Mouse (Mus musculus) lung, postnatal 0 days (tissue): Measurements from ENCODE around the gene Acbd6. TPM values are rescaled to one million over a fixed set of nuclear protein-coding genes. Genes with fewer than 3 reads are reported as not detected.

ENCODE experiments used
- ATAC-seq: fragments of 200-750 bp; cut with Nextera tagmentation; 2 replicates; pipeline ENCODE4 v1.8.0; 2017; ENCODE audit warnings: moderate library complexity
- DNase-seq: peaks from one replicate; pipeline ENCODE4 v3.0.0-alpha.2; 2016; ENCODE audit warnings: low spot score
- H3K27ac ChIP-seq: fragments of 300-500 bp; sonication (generic); 2 replicates; pipeline ENCODE4 v1.5.1; 2014; ENCODE audit warnings: antibody characterized with exemption, mild to moderate bottlenecking, low read length, mixed read lengths
- H3K27me3 ChIP-seq: fragments of 300-500 bp; sonication (generic); replicated peaks from 2 replicates; pipeline ENCODE4 v1.6.1; 2014; ENCODE audit warnings: low read length, mixed read lengths; ENCODE audit not compliant: insufficient read depth
- H3K36me3 ChIP-seq: fragments of 300-500 bp; sonication (generic); 2 replicates; pipeline ENCODE4 v1.6.1; 2014; ENCODE audit warnings: low read length, mixed read lengths; ENCODE audit not compliant: insufficient read depth
- H3K4me1 ChIP-seq: fragments of 300-500 bp; sonication (generic); 2 replicates; pipeline ENCODE4 v1.6.1; 2014; ENCODE audit warnings: antibody characterized with exemption, low read depth, low read length, mixed read lengths; ENCODE audit not compliant: insufficient read depth
- H3K4me2 ChIP-seq: fragments of 300-500 bp; sonication (generic); replicated peaks from 2 replicates; pipeline ENCODE4 v1.6.1; 2014; ENCODE audit warnings: low read depth, mild to moderate bottlenecking, low read length, moderate library complexity, mixed read lengths
- H3K4me3 ChIP-seq: fragments of 300-500 bp; sonication (generic); 2 replicates; pipeline ENCODE4 v1.5.1; 2014; ENCODE audit warnings: low read depth, low read length
- H3K9ac ChIP-seq: fragments of 300-500 bp; sonication (generic); replicated peaks from 2 replicates; pipeline ENCODE4 v1.6.1; 2014; ENCODE audit warnings: low read depth, mild to moderate bottlenecking
- H3K9me3 ChIP-seq: fragments of 300-500 bp; sonication (generic); 2 replicates; pipeline ENCODE4 v1.6.1; 2016; ENCODE audit warnings: low read length, mixed read lengths
- CTCF ChIP-seq: IDR thresholded peaks from 2 replicates; pipeline ENCODE4 v1.5.1; 2016; ENCODE audit warnings: antibody characterized with exemption, mild to moderate bottlenecking
- EP300 ChIP-seq: IDR thresholded peaks from 2 replicates; pipeline ENCODE4 v1.6.1; 2016; ENCODE audit warnings: antibody characterized with exemption, mild to moderate bottlenecking, control low read depth
- WGBS: fragments of 180-500 bp; shearing (Covaris S2); extraction: QIAGEN DNeasy Blood & Tissue Kit; methylation state at CpG from one replicate; pipeline ENCODE4 v1.1.7; 2014; 5-methylcytosine and 5-hydroxymethylcytosine counted together
- polyA plus RNA-seq: library from polyadenylated mRNA; unstranded; fragments of >200 nt; fragmentation: Nextera tagmentation; extraction: Ambion mirVana; gene quantifications from 2 replicates; pipeline ENCODE4 v1.2.1, GENCODE M21; 2015

Acbd6 gene
- polyA plus RNA-seq, 1 experiment from 2014 or later = 57.6 TPM

DNA sequence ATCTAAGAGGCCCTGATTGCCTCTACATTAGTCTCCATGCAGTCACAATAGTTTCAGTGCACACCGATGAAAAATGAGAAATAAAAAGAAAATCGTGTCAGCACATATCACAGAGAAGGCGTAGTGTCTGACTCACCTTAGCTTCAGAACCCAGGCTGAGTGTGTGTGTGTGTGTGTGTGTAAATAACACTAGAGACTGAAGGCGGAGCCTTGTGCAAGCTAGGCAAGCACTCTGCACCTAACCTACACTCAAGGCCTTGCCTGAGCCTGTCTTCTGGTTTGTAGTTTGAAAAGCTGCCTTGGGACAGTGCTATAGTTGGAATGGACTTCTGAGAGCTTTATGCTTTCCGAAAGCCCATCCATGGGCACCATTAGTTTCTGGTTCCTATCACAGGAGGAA, 131.6 kb downstream of the Acbd6 start:
- Histone ChIP-seq H3K4me2 (no peak overlapping the region), H3K36me3 (no peaks in the 10 kb centered on the region), H3K9ac (no peak overlapping the region), H3K9me3 (no peaks in the 10 kb centered on the region), H3K4me1 (no peaks in the 10 kb centered on the region), H3K27ac (no peak overlapping the region), H3K27me3 (no peaks in the 10 kb centered on the region), H3K4me3 (no peak overlapping the region)
- ATAC-seq = peak; percentile 84
- no peak for TF ChIP-seq CTCF
- TF ChIP-seq EP300 = no peak
- DNase-seq = peak; percentile 61
- 70% methylated on average over 5 of the region's 5 CpGs for WGBS

DNA sequence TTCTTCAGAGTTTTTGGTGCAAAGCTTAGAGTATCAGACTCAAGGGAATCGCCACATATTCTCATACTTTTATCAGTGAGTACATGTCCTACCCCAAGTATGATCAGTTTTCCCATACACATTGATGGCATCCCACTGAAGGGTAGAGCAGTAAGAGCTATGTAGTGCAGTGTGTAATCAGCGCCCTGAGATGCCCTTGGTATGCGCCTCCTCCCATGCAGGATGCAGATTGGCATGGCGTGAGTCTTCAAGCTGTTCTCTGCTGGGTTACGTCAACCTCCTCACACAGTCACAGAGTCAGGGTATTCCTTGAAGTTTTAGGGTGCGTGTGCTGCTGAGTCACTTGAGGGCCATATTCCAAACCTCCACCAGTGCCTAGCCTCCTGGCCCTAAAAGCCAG, 134.3 kb downstream of the Acbd6 start:
- H3K36me3 ChIP-seq = no peaks in the 10 kb centered on the region
- no peaks in the 10 kb centered on the region for H3K9me3 ChIP-seq
- H3K4me1 ChIP-seq = no peaks in the 10 kb centered on the region
- no peak for TF ChIP-seq EP300
- TF ChIP-seq CTCF = no peak
- WGBS = 84% methylated on average over 6 of the region's 6 CpGs
- no peak overlapping the region for H3K9ac ChIP-seq
- H3K4me3 ChIP-seq = no peak overlapping the region
- DNase-seq (peak; percentile 7), ATAC-seq (no peak)
- no peak overlapping the region for H3K27ac ChIP-seq
- no peaks in the 10 kb centered on the region for H3K27me3 ChIP-seq
- no peak overlapping the region for H3K4me2 ChIP-seq

DNA sequence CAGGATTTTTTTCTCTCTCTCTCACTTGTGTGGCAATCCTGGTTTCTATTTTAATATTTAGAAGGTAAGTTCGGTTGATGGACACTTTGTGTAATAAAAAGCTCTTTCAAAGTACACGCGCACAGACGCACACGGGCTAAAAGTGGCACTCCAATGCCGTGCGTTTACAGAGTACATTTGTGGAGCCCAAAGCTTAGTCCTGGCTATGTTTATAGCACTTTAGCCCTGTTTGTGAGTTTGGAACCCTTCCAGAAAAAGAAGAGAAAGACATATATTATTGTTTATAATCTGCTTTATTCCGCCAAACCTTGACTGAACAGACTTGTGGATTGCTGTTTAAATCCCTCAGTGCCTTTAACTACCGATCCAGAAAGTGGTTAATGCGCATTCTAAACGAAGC, 135.1 kb downstream of the Acbd6 start:
- no peak overlapping the region for H3K4me3 ChIP-seq
- no peak overlapping the region for H3K9ac ChIP-seq
- no peaks in the 10 kb centered on the region for H3K9me3 ChIP-seq
- 31% methylated on average over 11 of the region's 11 CpGs for WGBS
- H3K27me3 ChIP-seq = no peaks in the 10 kb centered on the region
- DNase-seq (peak; percentile 22), ATAC-seq (peak; percentile 53)
- no peaks in the 10 kb centered on the region for H3K36me3 ChIP-seq
- TF ChIP-seq EP300 (no peak), CTCF (no peak)
- H3K27ac ChIP-seq = no peak overlapping the region; the same call in 1 of the 2 replicates
- H3K4me2 ChIP-seq = peak overlapping the region; percentile 25; the same call in 1 of the 2 replicates
- H3K4me1 ChIP-seq = no peaks in the 10 kb centered on the region

DNA sequence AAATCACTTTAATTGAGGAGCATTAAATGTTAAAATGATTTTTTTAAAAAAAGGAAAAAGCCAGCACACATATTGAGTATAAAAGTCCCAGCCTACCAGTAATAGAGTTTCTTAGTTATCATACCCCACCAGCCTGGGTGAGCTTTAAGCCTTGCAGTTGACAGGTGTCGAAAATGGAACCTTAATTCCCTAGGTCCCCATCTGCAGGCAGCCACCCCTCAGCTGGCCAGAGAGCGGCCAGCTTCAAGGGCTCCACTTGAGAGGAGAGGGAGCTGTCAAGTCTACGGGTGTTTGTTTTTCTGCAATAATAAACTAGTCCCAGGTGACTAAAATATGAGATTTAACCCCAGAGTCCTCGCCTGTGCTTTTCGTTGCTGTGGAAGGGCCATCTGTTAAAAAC, 135.5 kb downstream of the Acbd6 start:
- no peak for TF ChIP-seq CTCF
- TF ChIP-seq EP300 = no peak
- Histone ChIP-seq H3K9me3 (no peaks in the 10 kb centered on the region), H3K4me3 (no peak overlapping the region), H3K27me3 (no peaks in the 10 kb centered on the region), H3K9ac (no peak overlapping the region), H3K36me3 (no peaks in the 10 kb centered on the region), H3K4me1 (no peaks in the 10 kb centered on the region), H3K27ac (no peak overlapping the region; the same call in 1 of the 2 replicates), H3K4me2 (peak overlapping the region; percentile 25; the same call in 1 of the 2 replicates)
- 38% methylated on average over 5 of the region's 5 CpGs for WGBS
- ATAC-seq = peak; percentile 78
- peak; percentile 62 for DNase-seq

DNA sequence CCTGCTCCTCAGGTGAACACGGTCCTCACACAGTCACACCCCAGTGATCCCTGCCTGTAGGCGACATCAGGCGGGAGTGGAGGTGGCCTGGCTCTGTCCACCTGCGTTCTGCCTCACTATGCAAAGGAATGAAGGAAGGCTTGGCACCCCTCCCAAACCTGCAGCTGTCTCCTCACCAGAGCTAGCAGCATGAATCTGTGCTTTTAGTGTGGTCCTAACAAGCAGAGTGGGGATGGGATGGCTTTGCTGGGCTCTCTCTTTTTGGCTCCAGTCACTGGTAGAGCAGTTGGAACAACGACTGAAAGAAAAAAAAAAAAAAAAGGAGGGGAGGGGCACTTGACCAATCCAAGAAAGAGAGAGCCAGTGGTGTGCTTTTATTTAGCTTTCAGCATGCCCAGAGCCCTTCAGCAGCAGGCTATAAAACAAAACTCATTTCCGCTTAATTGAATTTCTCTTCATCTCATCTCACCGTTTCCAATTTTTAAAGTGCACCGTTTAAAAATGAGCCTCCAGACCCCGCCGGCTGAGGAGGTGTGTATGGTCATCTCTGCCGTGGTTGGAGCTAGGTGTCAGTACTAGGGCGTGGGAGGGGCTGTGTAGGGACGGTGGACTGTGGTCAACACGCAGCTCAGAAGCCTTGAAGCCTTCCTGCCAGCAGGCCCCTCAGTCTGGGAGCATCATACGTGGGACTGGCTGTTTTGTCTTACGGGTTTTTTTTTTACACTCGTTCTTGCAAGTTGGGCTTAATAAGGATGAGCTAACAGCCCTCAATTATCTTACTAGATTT, 140.6 kb downstream of the Acbd6 start:
- ATAC-seq (no peak), DNase-seq (no peak)
- Histone ChIP-seq H3K36me3 (no peaks in the 10 kb centered on the region), H3K4me2 (no peak overlapping the region), H3K4me3 (no peak overlapping the region), H3K4me1 (no peaks in the 10 kb centered on the region), H3K9ac (no peak overlapping the region), H3K9me3 (no peaks in the 10 kb centered on the region), H3K27me3 (no peaks in the 10 kb centered on the region), H3K27ac (no peak overlapping the region)
- TF ChIP-seq CTCF = no peak
- no peak for TF ChIP-seq EP300
- WGBS = 61% methylated on average over 16 of the region's 17 CpGs

DNA sequence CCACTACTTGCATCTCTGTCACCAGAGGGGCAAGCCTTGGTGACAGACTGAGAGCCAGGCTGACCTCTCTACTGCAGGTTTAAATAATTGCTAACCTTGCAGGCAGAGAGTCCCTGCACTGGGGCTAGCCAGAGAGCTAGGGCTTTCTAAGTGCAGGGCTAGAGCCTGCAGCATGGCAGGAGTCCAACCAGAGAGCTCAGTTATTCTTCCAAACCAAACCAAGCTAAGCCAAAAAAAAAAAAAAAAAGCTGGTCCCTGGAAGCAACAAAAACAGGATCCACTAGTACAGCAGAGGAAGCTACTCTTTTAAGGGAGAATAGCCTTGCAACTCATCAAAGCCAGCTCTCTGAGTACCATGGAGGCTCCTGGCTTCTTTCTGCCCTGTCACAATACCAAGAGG, 143.0 kb downstream of the Acbd6 start:
- no peak overlapping the region for H3K4me2 ChIP-seq
- H3K4me1 ChIP-seq = no peaks in the 10 kb centered on the region
- no peak overlapping the region for H3K27ac ChIP-seq
- no peaks in the 10 kb centered on the region for H3K27me3 ChIP-seq
- no peak for ATAC-seq
- H3K36me3 ChIP-seq = no peaks in the 10 kb centered on the region
- no peak for DNase-seq
- H3K9ac ChIP-seq = no peak overlapping the region
- TF ChIP-seq CTCF = no peak
- TF ChIP-seq EP300 = no peak
- H3K4me3 ChIP-seq = no peak overlapping the region
- no peaks in the 10 kb centered on the region for H3K9me3 ChIP-seq
